26 mouse cellular contexts compared by ENCODE assay signal in genomic region chr5:13573867-13574266, GRCm38 (mm10).
"Had no signal": no experiment of that assay in that cellular context is flagged by ENCODE, and none has a peak within 500 bp of the region (broad histone marks: within the 10 kb centered on the region; RNA-seq: fewer than 3 reads in every experiment).

No protein-coding gene starts in this region.

- H3K27ac ChIP-seq: gastrocnemius, adult 2 months; heart, embryonic 10.5 days; hindbrain, embryonic 10.5 days; hindbrain, embryonic 13.5 days; intestine, embryonic 15.5 days; layer of hippocampus, adult 2 months; left cerebral cortex, adult 2 months; limb, embryonic 10.5 days; limb, embryonic 12.5 days; liver, embryonic 13.5 days had no signal

- DNase-seq: gastrocnemius, adult 2 months; gastrocnemius, postnatal 10 days; gastrocnemius, postnatal 25 days; heart, adult 18-20 months; heart, postnatal 10 days; heart, postnatal 4 days; kidney, adult 18-20 months; kidney, adult 8-10 months; kidney, postnatal 10 days; kidney, postnatal 25 days; kidney, postnatal 4 days; liver; liver, embryonic 13.5 days had no signal

- H3K4me2 ChIP-seq: heart, embryonic 12.5 days; hindbrain, embryonic 13.5 days; intestine, embryonic 15.5 days; limb, embryonic 12.5 days; liver, embryonic 11.5 days; liver, embryonic 13.5 days had no signal

- ATAC-seq: hindbrain, embryonic 16.5 days; inflammation-experienced regulatory T-cells, adult 6 months; intestine, embryonic 15.5 days; intestine, postnatal 0 days had no signal

- H3K9me3 ChIP-seq: heart, embryonic 10.5 days; heart, embryonic 12.5 days; hindbrain, embryonic 10.5 days; hindbrain, embryonic 13.5 days; intestine, embryonic 15.5 days; limb, embryonic 10.5 days; limb, embryonic 12.5 days; liver, embryonic 13.5 days had no signal

- H3K27me3 ChIP-seq: heart, embryonic 12.5 days; hindbrain, embryonic 13.5 days; intestine, embryonic 15.5 days; limb, embryonic 12.5 days; liver, embryonic 13.5 days had no signal

- H3K36me3 ChIP-seq: intestine, embryonic 15.5 days; liver, embryonic 13.5 days had no signal

- H3K4me1 ChIP-seq: heart, embryonic 10.5 days; heart, embryonic 12.5 days; hindbrain, embryonic 13.5 days; intestine, embryonic 15.5 days; limb, embryonic 10.5 days; limb, embryonic 12.5 days; liver, embryonic 13.5 days had no signal

- H3K9ac ChIP-seq: heart, embryonic 12.5 days; hindbrain, embryonic 13.5 days; intestine, embryonic 15.5 days; limb, embryonic 12.5 days; liver, embryonic 13.5 days had no signal

- H3K4me3 ChIP-seq: gastrocnemius, adult 2 months; heart, embryonic 10.5 days; heart, embryonic 12.5 days; hindbrain, embryonic 10.5 days; hindbrain, embryonic 13.5 days; intestine, embryonic 15.5 days; layer of hippocampus, adult 2 months; left cerebral cortex, adult 2 months; limb, embryonic 10.5 days; limb, embryonic 12.5 days; liver, embryonic 13.5 days had no signal
